Mouse (Mus musculus) mesoderm, embryonic 11.5 days (tissue): Measurements from ENCODE around the gene Trim16.
A peak's percentile ranks its signal among the peaks of the same experiment; 100 is the strongest.

ENCODE experiments used
- DNase-seq: peaks from one replicate; pipeline ENCODE4 v3.0.0-alpha.2; 2012; ENCODE audit warnings: low read depth, low spot score

Trim16 gene

GRCm38 (mm10) chr11:62820059-62820541 lies at the start of gene Trim16:
Gene Trim16, plus strand, starts transcription at chr11:62820231.
- DNase-seq: peak; percentile 67

- no peak for DNase-seq
These were observed 43.5 kb upstream of the Trim16 start for GRCm38 (mm10) chr11:62776510-62776909.

- DNase-seq: peak; percentile 96
These were observed 31.0 kb upstream of the Trim16 start, which contains the start of gene Zfp286 for GRCm38 (mm10) chr11:62788935-62789616. Gene Zfp286, minus strand, starts transcription at chr11:62789462.

DNA sequence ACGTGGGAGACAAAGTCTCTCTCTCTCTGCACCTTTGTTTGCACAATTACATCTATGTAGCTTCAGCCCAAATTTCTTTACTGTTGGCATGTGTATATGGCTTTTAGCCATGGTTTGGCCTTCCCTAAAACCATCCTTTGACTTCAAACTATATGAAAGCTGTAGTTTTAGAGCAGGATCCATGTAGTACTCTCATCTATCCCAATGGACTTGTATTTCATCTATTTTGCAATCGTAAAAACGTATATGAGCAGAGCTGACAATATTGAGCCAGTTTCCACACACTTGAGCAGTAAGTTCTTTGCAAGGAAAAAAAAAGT lies 30.5 kb upstream of the Trim16 start:
- no peak for DNase-seq

DNA sequence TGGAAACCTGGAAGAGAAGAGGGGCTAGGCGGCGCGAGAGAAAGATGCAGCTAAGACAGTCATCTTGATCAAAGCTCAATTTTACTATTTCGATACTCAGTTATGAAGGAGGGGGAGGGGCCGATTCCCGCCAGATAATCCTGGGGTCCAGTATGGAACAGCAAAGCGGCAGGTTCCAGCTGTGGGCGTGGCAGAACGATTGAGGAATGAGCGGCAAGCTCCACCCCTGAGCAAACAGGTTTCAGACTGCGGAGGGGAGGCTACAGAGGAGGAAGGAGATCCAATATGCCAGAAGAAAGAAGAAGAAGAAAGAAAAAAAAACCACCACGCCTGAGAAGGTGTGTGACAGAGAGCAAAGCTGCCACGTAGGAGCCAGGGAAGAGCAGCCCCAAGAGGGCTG lies 15.9 kb upstream of the Trim16 start:
- no peak for DNase-seq

GRCm38 (mm10) chr11:62807965-62808364 lies 12.1 kb upstream of the Trim16 start:
- no peak for DNase-seq

DNA sequence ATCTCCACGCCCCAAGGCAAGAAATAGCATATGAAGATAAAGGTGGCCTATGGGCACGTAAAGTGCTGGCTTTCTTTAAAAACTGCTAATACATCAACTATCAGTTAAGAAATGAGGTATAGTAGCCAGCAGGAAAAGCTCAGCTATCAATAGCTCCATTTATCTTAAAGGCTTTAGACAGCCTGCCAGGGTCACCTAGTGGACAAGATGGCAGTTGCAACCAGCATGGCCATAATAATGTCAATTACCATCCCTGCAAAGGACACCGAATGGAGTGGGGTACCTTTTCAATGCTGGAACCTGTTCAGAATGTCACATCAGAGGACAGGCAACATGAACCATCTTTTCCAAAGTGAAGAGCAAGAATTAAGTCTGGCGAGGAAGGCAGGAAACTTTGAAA lies 10.8 kb upstream of the Trim16 start:
- DNase-seq: no peak

DNA sequence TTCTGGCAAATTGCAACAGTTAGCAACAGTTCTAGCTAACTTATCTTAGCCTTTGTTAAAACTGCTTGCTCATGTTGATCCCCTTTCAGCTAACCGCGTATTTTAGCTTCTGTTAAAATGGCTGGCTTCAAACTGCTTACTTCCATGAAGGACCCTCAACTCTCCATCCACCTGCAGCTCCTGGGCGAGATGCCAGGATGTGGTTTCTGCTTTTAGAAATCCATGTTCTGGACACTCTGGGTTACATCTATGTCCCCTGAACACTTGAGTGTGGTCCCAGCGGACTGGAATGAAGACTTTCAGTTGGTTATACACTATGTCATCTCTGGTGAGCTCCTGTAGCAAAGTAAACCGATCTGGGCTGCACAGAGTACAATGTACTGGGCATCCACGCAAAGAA lies 7.8 kb upstream of the Trim16 start:
- no peak for DNase-seq

- no peak for DNase-seq
These were observed 6.5 kb upstream of the Trim16 start for GRCm38 (mm10) chr11:62813497-62813896.

GRCm38 (mm10) chr11:62813970-62814624 lies 5.9 kb upstream of the Trim16 start:
- DNase-seq: no peak

DNA sequence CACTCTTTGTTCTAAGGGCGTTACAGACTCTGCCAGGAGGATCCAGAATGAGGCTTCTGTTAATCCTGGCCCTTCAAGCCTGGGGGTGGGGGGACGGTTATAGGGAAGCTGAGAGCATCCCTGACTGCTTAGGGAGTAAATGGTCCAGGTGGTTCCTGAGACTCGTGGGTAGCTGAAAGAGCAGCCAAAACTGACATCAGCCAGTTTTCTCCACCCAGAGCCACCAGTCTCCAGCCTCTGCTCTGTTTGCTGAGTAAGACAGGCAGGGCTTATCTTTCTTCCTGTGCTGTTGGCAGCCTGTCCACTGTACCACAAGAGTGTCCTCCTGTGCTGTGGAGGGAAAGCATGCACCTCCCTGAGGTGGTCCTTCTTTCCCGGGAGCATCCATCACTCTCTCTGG lies 5.4 kb upstream of the Trim16 start:
- DNase-seq: no peak

DNA sequence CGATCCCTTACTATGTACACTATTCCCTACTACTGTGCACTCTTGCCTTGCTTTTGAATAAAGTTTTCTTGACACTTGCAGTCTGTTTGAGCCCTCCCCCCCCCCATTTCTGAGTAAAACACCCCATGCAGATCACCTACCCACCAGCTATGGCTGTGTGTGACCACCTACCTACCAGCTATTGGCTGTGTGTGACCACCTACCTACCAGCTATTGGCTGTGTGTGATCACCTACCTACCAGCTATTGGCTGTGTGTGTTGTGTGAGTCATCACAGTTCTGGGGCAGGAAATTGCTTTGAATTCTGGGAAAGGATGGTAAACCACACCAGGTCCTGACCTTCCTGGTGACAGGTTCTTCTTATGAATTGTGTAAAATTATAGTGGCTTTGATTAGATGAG lies 4.6 kb upstream of the Trim16 start:
- no peak for DNase-seq

GRCm38 (mm10) chr11:62816591-62816990 lies 3.4 kb upstream of the Trim16 start:
- DNase-seq: no peak

DNA sequence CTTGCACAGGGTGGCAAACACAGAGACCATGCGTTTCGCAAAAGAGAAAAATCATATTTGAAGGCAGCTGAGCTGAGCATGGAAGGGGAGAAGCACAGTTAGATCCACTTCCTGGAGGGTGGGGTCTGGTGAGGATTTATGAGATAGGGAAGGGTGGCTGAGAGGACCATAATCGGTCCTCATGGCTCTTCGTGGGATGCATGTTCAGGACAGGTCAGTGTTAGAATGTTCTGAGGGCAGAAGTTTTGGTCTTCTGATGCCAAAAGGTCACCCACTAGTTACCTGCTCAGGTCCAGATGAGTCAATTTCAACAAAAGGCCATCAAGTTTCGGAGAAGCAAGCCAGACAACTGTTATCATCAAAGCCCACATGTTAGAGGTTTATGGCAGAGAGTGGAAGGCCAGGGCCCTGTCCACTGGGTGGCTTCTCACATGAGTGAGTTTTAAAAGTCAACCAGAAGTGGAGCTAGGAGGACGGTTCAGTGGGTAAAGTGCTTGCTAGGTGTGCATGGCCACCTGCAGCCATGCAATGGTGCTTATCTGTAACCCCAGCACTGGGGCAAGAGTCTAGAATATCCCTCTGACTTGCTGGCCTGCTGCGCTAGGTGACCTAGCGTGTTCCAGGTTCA lies 858 bp upstream of the Trim16 start:
- DNase-seq: no peak

GRCm38 (mm10) chr11:62820661-62821437 lies 818 bp downstream of the Trim16 start:
- DNase-seq: peak; percentile 49

- DNase-seq: no peak
These were observed 1.9 kb downstream of the Trim16 start for GRCm38 (mm10) chr11:62821893-62822292.

DNA sequence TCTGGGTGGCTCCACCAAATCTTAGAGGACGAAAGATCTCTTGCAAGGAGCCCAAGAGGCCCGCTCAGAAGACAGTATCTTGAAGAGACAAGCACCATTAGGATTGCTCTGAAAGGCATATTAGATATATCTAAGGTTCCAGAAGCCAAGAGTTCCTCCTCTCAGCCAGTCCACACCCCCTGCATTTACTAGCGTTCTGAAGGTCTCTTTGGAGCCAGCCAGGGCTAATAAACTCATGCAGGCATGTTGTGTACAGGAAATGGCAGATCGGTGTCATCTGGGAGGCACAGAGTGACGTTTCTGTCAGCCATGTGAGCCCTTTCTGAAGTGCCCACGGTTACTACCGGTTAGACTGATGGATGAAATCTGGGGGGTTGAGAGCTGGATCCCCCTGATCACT lies 4.2 kb downstream of the Trim16 start:
- DNase-seq: no peak

DNA sequence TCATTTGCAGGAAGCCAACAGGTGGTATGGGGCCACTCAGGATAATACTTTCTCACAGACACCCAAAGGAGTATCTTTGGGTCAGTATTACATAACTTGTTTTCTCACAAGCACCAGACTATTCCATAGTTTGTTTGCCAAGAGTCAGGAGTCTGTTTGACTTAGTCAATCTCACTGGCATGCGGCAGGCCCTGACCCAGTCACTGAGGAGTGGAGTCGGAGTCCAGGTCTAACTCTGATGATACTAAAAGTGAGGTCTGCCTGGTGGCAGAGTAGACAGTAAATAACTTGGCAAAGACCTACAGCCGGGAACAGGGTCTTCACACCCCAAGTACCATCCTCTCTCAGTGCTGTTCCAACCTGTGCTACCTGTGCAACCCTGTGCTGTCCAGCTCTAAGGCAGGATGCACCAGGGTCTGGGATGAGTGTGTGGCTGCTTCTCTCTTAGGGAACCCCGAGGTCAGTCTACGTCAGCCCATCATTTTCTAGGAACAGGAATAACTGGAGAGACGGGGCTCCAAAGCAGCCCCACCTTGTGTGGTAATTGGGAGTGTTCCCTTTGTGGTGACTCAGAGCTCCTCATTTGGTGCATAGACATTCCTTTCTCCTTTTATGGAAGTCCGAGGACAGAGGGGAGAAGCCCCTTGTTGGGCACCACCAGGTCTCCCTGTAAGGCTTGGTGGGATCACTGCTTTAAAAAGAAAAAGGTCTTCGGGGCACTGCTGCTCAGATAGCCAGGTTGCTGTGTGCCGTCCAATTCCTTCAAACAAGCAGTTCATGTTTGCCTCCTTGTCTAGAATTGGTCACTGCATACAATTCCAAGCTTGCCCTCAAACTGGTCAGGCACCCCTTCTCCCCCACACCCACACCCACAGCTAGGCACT lies 5.4 kb downstream of the Trim16 start:
- DNase-seq: no peak

- no peak for DNase-seq
These were observed 6.2 kb downstream of the Trim16 start for GRCm38 (mm10) chr11:62826106-62826733.

- no peak for DNase-seq
These were observed 7.1 kb downstream of the Trim16 start for GRCm38 (mm10) chr11:62827135-62827534.

DNA sequence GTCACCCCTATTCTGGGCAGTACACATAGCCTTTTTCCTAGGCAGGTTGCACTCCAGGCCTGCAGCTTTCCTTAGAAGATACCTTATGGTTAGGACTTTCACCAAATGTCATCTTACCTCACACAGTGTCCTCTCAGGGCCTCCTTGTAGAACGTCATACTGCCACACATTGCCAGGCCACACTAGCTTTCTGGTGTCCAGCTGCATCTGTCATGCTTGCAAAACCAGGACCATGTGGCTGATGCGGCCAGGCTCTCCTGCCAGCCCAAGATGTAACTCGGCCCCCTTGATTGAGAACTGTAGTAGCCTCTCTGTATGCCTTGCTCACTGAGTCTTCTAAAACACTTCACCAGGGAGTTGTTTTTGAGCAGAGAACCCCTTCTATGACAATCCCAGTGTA lies 7.9 kb downstream of the Trim16 start:
- no peak for DNase-seq
